Mouse (Mus musculus): ENCODE data around the gene Crybb1. TPM values are rescaled to one million over a fixed set of nuclear protein-coding genes. Genes with fewer than 3 reads are reported as not detected.

Gene Crybb1
- polyA plus RNA-seq, 1 experiment from 2014 or later: 1.7 TPM

GRCm38 (mm10) chr5:112218679-112219078 is 36.9 kb upstream of the Crybb1 start:
- no peak for ATAC-seq (ENCODE audit: low FRiP score, low TSS enrichment)
- no peaks in the 10 kb centered on the region for H3K9me3 ChIP-seq (ENCODE audit: control insufficient read depth, low read length)
- WGBS: 57% methylated on average over 4 of the region's 4 CpGs
- no peaks in the 10 kb centered on the region for H3K36me3 ChIP-seq (ENCODE audit: control insufficient read depth, insufficient read depth, low read length)
- H3K27ac ChIP-seq (replicated peaks): no peak overlapping the region
- no peak overlapping the region for H3K4me3 ChIP-seq (ENCODE audit: low read depth, low read length)
- H3K4me1 ChIP-seq (replicated peaks; ENCODE audit: control insufficient read depth, insufficient read depth): no peaks in the 10 kb centered on the region
- no peak overlapping the region for H3K4me2 ChIP-seq (replicated peaks; ENCODE audit: low read depth)
- no peak for TF ChIP-seq CTCF (IDR thresholded peaks at IDR 0.05; ENCODE audit: low read depth)
- no peak for TF ChIP-seq EP300 (optimal IDR thresholded peaks at IDR 0.05)
- no peak for DNase-seq (ENCODE audit: low spot score)
- H3K9ac ChIP-seq (ENCODE audit: low read length): no peak overlapping the region
- H3K27me3 ChIP-seq (ENCODE audit: control insufficient read depth, insufficient read depth, low read length): no peaks in the 10 kb centered on the region

DNA sequence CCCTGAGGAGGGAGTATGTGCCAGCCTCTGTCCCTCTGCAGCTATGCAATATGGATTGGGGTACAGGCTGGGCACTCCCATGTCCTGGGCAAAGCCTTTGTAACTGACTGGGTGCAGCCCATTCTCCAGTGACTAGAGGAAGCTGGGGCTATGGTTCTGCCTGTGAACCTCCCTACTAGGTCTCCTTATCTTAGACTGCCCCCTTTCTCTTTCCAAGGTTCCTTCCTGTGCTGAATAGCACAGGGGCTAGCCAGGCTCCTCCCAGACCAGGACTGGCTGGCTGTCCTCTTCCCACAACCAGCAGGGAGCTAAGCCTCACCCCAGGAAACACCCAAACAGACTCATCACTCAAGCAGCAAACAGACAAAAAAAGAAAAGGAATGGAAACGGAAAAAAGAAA is 36.2 kb upstream of the Crybb1 start:
- WGBS: 11% methylated on average over 1 of the region's 1 CpGs
- H3K4me2 ChIP-seq (replicated peaks; ENCODE audit: low read depth): no peak overlapping the region
- ATAC-seq (ENCODE audit: low FRiP score, low TSS enrichment): no peak

GRCm38 (mm10) chr5:112220203-112220602 is 35.4 kb upstream of the Crybb1 start:
- no peaks in the 10 kb centered on the region for H3K9me3 ChIP-seq (ENCODE audit: control insufficient read depth, low read length)
- H3K4me1 ChIP-seq (replicated peaks; ENCODE audit: control insufficient read depth, insufficient read depth): no peaks in the 10 kb centered on the region
- no peaks in the 10 kb centered on the region for H3K27me3 ChIP-seq (ENCODE audit: control insufficient read depth, insufficient read depth, low read length)
- H3K4me3 ChIP-seq (ENCODE audit: low read depth, low read length): no peak overlapping the region
- WGBS: 68% methylated on average over 8 of the region's 8 CpGs
- H3K9ac ChIP-seq (ENCODE audit: low read length): no peak overlapping the region
- no peak overlapping the region for H3K27ac ChIP-seq (replicated peaks)
- no peak for TF ChIP-seq EP300 (optimal IDR thresholded peaks at IDR 0.05)
- DNase-seq (ENCODE audit: low spot score) (no peak), ATAC-seq (ENCODE audit: low FRiP score, low TSS enrichment) (no peak)
- H3K36me3 ChIP-seq (ENCODE audit: control insufficient read depth, insufficient read depth, low read length): no peaks in the 10 kb centered on the region
- H3K4me2 ChIP-seq (replicated peaks; ENCODE audit: low read depth): no peak overlapping the region

More for the DNA sequence above, 36.2 kb upstream of the Crybb1 start:
- Histone ChIP-seq H3K27me3 (ENCODE audit: control insufficient read depth, insufficient read depth, low read length) (no peaks in the 10 kb centered on the region), H3K27ac (replicated peaks) (no peak overlapping the region), H3K36me3 (ENCODE audit: control insufficient read depth, insufficient read depth, low read length) (no peaks in the 10 kb centered on the region), H3K9me3 (ENCODE audit: control insufficient read depth, low read length) (no peaks in the 10 kb centered on the region), H3K4me1 (replicated peaks; ENCODE audit: control insufficient read depth, insufficient read depth) (no peaks in the 10 kb centered on the region), H3K4me3 (ENCODE audit: low read depth, low read length) (no peak overlapping the region), H3K9ac (ENCODE audit: low read length) (no peak overlapping the region)
- no peak for DNase-seq (ENCODE audit: low spot score)
- TF ChIP-seq EP300 (optimal IDR thresholded peaks at IDR 0.05): no peak
- no peak for TF ChIP-seq CTCF (IDR thresholded peaks at IDR 0.05; ENCODE audit: low read depth)

DNA sequence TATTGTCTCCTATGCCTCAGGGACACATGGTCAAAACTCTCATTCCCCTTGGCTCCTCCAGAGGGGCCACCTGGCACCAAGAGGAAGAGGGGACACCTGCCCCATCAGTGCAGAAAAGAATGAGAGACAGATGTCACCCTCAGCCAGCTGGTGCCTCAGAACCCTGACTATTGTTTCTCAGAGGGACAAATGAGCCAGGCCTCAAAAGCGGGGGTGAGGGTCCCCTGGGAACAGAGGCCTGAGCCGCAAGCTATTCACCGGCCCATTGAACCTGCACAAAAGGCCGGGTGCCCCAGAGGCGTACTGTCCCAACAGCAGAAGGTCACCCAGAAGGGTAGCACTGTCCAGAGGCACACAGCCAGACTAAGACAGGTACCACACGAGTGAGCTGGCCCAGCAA is 30.0 kb upstream of the Crybb1 start:
- 75% methylated on average over 6 of the region's 6 CpGs for WGBS
- Histone ChIP-seq H3K4me3 (ENCODE audit: low read depth, low read length) (no peak overlapping the region), H3K36me3 (ENCODE audit: control insufficient read depth, insufficient read depth, low read length) (no peaks in the 10 kb centered on the region), H3K27me3 (ENCODE audit: control insufficient read depth, insufficient read depth, low read length) (peaks cover 15% of the 10 kb centered on the region; the same call in 1 of the 2 replicates), H3K27ac (replicated peaks) (no peak overlapping the region), H3K4me1 (replicated peaks; ENCODE audit: control insufficient read depth, insufficient read depth) (no peaks in the 10 kb centered on the region), H3K9ac (ENCODE audit: low read length) (no peak overlapping the region), H3K9me3 (ENCODE audit: control insufficient read depth, low read length) (no peaks in the 10 kb centered on the region), H3K4me2 (replicated peaks; ENCODE audit: low read depth) (no peak overlapping the region)
- ATAC-seq (ENCODE audit: low FRiP score, low TSS enrichment): no peak; the same call in 1 of the 2 replicates
- TF ChIP-seq CTCF (IDR thresholded peaks at IDR 0.05; ENCODE audit: low read depth) (no peak), EP300 (optimal IDR thresholded peaks at IDR 0.05) (no peak)
- DNase-seq (ENCODE audit: low spot score): no peak

GRCm38 (mm10) chr5:112227354-112227753 is 28.3 kb upstream of the Crybb1 start:
- under 1% methylated on average over 30 of the region's 30 CpGs for WGBS
- no peaks in the 10 kb centered on the region for H3K36me3 ChIP-seq (ENCODE audit: control insufficient read depth, insufficient read depth, low read length)
- H3K9me3 ChIP-seq (ENCODE audit: control insufficient read depth, low read length): no peaks in the 10 kb centered on the region
- peaks cover 15% of the 10 kb centered on the region; the same call in 1 of the 2 replicates for H3K27me3 ChIP-seq (ENCODE audit: control insufficient read depth, insufficient read depth, low read length)
- peak overlapping the region; percentile 22 for H3K4me3 ChIP-seq (ENCODE audit: low read depth, low read length)
- TF ChIP-seq CTCF (IDR thresholded peaks at IDR 0.05; ENCODE audit: low read depth) (no peak), EP300 (optimal IDR thresholded peaks at IDR 0.05) (no peak)
- peak; percentile 47 for ATAC-seq (ENCODE audit: low FRiP score, low TSS enrichment)
- peak; percentile 45 for DNase-seq (ENCODE audit: low spot score)
- H3K4me2 ChIP-seq (replicated peaks; ENCODE audit: low read depth): peak overlapping the region; percentile 41
- H3K4me1 ChIP-seq (replicated peaks; ENCODE audit: control insufficient read depth, insufficient read depth): no peaks in the 10 kb centered on the region
- no peak overlapping the region for H3K27ac ChIP-seq (replicated peaks)
- peak overlapping the region; percentile 35; the same call in 1 of the 2 replicates for H3K9ac ChIP-seq (ENCODE audit: low read length)

DNA sequence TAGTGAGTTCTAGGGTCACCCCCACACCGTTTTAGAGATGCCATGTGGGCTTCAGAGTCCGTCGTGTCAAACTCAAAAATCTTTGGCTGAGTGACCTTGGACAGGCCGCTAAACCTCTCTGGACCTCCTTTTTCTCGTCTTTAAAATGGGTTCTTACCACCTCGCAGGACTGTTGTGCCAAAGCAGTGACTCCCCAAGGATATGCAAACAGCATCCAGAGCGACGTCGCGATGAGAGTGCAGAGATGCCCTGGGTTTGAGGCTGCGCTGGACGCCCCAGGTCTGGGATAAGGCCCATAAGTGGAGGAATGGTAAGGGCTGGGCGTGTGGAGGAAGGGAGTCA is 27.7 kb upstream of the Crybb1 start:
- WGBS: 2% methylated on average over 13 of the region's 13 CpGs
- Histone ChIP-seq H3K36me3 (ENCODE audit: control insufficient read depth, insufficient read depth, low read length) (no peaks in the 10 kb centered on the region), H3K4me3 (ENCODE audit: low read depth, low read length) (peak overlapping the region; percentile 22; the same call in 1 of the 2 replicates), H3K9me3 (ENCODE audit: control insufficient read depth, low read length) (no peaks in the 10 kb centered on the region), H3K4me2 (replicated peaks; ENCODE audit: low read depth) (peak overlapping the region; percentile 41), H3K27me3 (ENCODE audit: control insufficient read depth, insufficient read depth, low read length) (peaks cover 15% of the 10 kb centered on the region; the same call in 1 of the 2 replicates), H3K27ac (replicated peaks) (no peak overlapping the region), H3K4me1 (replicated peaks; ENCODE audit: control insufficient read depth, insufficient read depth) (no peaks in the 10 kb centered on the region), H3K9ac (ENCODE audit: low read length) (no peak overlapping the region)
- ATAC-seq (ENCODE audit: low FRiP score, low TSS enrichment) (no peak), DNase-seq (ENCODE audit: low spot score) (no peak)
- TF ChIP-seq CTCF (IDR thresholded peaks at IDR 0.05; ENCODE audit: low read depth) (no peak), EP300 (optimal IDR thresholded peaks at IDR 0.05) (no peak)
